Mouse (Mus musculus) left cerebral cortex, postnatal 4 days (tissue): ENCODE data around the gene Exoc4. TPM values are rescaled to one million over a fixed set of nuclear protein-coding genes. Genes with fewer than 3 reads are reported as not detected.

Experiments used
- DNase-seq: peaks from one replicate; pipeline ENCODE4 v3.0.0-alpha.2; 2022
- intact Hi-C: fragments of 180-260 bp; cut with DNase I; formaldehyde crosslinking; loops from one replicate; pipeline ENCODE4 v1.15.1; 2025
- total RNA-seq, 2 experiments: library from RNA; stranded (reverse); gene quantifications; 2 replicates each; pipeline ENCODE4 v1.2.3; 2021

Gene Exoc4
- total RNA-seq, 2 experiments from 2014 or later: 86.7 to 94.1 TPM

GRCm38 (mm10) chr6:33734032-33734431 lies 485.1 kb downstream of the Exoc4 start:
- no peak for DNase-seq
- intact Hi-C loops: no loop called here

GRCm38 (mm10) chr6:33738857-33739291 lies 490.0 kb downstream of the Exoc4 start:
- no peak for DNase-seq
- intact Hi-C loops: no loop called here

DNA sequence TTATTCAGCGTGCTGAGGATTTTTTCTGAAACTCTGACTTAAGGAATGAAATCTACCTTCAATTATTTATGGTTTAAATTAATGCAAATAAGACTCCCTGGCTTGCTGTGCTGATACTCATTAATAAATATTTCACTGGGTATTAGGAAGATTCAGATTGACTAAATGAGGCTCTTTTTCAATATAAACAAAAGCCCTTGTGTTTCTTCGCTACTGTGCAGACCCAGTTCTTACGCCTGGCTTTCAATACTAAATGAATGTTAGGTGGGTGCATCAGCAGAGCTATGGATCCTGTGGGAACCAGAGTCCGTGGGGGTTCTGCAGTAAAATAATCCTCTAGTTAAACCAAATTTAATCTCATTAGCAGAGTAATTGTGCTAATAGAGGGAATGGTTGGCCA lies 490.4 kb downstream of the Exoc4 start:
- intact Hi-C loops: no loop called here
- no peak for DNase-seq

DNA sequence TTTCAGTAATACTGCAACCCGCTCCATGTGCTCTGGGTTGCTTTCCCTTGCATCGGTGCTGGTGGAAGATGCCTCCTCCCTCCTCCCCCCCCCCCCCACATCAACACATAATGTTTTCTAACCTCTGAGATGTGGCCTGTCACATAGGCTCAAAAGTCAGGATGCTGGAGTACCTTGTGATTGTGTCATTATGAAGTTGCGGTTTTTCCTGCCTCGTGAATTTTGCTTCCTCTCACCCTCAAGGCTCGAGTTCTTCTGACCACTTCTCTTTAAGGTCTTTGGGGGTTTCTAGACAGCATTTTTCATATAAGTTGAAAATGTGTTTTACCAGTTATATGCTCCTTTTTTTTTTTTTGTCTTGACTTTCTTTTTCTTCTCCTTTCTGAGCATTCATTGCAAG lies 507.1 kb downstream of the Exoc4 start:
- no peak for DNase-seq
- intact Hi-C loops: no loop called here

DNA sequence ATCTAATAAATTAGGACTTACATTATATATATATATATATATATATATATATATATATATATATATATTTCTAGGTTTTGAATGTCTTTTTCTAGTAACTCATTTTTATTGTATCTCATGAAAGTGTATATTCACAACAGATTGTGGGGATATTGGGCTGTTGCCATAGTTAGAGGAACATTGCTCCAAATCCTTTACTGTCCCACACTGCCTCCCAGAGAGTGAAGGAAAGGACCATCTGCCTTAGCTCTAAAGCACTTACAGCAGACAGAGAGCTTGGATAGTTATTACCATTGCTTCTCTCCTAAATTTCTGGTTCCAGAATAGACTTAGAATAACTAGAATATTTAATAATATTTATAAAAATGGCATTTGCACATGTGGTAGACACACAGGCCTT lies 512.7 kb downstream of the Exoc4 start:
- intact Hi-C loops: no loop called here
- DNase-seq: no peak

- intact Hi-C loops: no loop called here
- DNase-seq: no peak
Observed at GRCm38 (mm10) chr6:33763245-33763644, 514.4 kb downstream of the Exoc4 start.

- intact Hi-C loops: no loop called here
- DNase-seq: peak; percentile 61
Observed at GRCm38 (mm10) chr6:33763970-33764369, 515.1 kb downstream of the Exoc4 start.

GRCm38 (mm10) chr6:33769251-33769650 lies 520.4 kb downstream of the Exoc4 start:
- DNase-seq: no peak
- intact Hi-C loops: no loop called here

- intact Hi-C loops: no loop called here
- no peak for DNase-seq
Observed at GRCm38 (mm10) chr6:33770021-33770420, 521.1 kb downstream of the Exoc4 start.

DNA sequence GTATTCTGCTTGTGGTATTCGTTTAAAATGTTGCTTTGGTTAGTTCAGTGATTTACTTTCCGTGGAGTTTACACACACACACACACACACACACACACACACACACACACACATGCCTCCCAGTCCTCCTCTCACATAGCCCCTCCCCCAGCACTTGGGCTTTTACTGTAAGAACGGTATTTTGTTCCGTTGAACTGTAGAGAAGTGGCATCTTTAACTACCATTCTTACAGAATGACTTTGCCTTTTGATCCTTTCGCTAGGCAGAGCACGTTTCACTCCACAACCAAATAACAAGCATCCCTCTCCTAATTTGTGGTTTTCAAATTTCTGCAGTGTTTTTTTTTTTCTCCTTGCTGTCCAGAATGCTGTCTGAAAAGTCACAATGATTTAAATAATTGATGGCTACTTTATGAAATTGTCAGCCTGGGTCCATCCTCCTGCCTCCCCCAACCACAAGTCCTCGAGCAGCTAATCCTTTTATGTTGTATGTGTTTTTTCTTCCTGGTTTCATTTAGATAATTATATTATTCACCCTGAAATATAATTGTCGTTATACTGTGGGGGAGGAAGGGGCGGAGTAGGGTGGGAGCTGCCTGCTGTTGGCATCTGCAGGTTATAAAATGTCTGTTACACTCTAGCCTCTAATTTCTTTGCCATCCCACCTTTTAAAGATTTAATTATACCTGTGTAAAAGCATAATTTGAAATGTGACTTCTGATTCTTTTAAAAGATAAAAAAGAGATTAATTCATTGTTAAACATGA lies 523.8 kb downstream of the Exoc4 start:
- DNase-seq: no peak
- intact Hi-C loops: no loop called here

DNA sequence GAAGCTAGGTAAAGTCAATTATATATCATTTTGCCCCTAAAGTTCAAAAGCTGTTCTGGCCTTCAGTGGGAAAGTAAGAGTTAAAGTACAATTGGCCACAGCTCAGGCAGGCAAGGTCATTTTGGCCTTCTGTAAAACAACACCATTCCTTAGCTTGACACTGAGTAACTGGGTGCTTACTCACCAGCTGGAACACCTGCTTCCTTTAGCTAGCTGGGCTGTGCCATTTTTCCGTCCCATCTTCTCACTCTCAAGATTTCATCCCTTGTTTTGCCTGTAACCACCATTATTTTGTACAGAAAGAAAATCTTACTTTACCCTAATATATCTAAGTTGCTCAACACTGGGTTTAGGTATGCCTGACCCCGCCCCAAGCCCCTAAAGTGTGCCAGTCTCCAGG lies 543.7 kb downstream of the Exoc4 start:
- intact Hi-C loops: no loop called here
- no peak for DNase-seq

DNA sequence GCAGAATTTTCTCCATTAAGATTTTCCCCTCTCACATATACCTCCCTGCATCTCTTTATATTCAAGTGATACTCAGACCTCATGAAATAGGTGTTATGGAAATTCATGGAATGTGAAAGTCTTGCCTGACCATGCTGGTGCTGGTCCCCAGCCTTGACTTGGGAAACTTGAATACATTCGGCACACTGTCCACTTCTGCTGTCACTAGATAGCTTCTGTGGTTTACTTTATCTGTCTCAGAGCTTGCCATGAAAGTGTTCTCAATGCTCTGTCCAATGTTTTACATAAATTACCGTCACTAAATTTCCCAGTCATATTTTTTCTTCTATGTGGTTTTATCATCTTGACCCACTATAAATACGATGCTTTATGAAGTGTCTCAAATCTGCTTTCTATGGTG lies 552.4 kb downstream of the Exoc4 start:
- intact Hi-C loops: no loop called here

DNA sequence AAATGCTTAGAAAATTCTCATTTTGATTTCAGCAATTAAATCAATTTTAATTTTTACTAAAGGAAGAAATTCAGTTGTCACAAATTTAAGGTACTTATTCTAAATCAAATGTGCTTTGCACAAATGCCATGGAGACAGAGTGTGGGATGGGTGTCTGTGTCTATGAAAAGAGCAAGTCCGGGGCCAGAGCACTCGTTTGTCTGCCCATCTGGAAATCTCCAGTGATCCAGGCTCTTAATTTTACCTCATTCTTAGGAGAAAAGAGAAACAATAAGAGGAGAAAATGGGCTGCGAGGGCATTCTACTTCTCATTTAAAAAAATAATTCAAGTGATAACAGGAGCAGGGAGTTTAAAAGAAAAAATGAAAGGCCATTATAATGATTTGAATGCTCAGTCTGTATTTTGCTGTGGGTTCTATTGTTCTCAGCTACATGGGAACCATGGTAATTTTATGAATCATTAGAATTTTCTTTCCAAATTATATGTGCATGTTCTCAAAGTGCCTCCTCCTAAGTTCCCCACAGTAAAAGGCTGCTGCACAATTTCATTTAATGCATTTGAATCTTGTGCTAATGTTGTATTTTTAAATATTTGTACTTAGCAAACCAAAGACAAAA lies 554.7 kb downstream of the Exoc4 start:
- intact Hi-C loops: no loop called here
- no peak for DNase-seq

More for the DNA sequence above, 552.4 kb downstream of the Exoc4 start:
- no peak for DNase-seq

DNA sequence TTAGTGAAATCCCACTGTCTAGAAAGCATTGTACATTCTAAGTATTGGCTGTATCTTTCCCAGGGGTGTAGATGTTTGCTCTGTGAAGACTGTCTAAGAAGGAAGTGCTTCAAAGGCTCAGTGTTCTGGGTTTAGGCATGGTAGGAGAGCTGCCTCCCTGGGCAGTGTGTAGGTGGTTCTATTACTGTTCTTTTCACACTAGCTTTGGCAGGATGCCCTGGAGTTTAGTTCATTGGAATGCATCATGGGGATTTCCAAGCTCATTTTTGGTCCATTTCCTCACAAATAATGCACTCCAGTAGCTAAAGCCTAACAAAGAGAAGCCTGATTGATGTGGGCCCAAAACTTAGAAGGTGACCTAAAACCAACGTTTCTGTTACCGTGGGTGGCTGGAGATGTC lies 555.9 kb downstream of the Exoc4 start:
- intact Hi-C loops: no loop called here
- DNase-seq: no peak

GRCm38 (mm10) chr6:33806072-33806782 lies 557.3 kb downstream of the Exoc4 start:
- DNase-seq: no peak
- intact Hi-C loops: no loop called here

DNA sequence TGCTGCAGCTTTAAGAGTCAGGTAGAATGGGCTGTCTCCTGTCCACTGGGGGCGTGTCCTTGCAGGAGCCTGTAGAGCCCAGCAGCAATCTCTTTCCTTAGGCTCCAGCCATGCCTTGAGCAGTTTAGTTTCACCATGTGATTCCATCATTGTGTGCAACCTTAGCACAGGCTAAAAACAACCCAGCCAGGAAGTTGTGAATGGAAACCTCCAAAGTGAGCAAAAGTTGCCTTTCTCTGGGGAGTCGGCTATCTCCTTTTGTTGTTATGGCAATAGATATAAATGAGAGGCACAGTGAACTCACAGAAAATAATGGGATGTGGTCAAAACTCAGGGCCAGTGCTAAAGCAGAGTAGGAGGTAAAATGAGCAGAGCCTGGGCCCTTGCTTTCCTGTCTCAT lies 565.5 kb downstream of the Exoc4 start:
- DNase-seq: no peak
- intact Hi-C loops: no loop called here

DNA sequence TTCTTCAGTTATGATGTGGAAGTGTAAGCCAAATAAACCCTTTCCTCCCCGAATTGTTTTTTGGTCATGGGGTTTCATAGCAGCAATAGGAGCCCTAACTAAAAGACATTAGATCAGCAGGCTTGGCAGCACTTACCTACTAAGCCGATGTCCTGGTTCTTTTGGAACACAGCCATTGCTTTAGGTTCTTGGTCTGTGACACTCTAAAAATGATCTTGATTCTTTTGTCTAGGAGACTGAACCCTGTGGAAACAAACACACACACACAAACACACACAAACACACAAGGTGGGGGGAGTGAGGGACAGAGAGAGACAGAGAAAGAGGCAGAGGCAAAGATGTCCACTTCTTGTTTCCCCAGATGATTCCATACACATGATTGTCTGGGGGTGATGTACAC lies 574.3 kb downstream of the Exoc4 start:
- DNase-seq: no peak
- intact Hi-C loops: no loop called here

DNA sequence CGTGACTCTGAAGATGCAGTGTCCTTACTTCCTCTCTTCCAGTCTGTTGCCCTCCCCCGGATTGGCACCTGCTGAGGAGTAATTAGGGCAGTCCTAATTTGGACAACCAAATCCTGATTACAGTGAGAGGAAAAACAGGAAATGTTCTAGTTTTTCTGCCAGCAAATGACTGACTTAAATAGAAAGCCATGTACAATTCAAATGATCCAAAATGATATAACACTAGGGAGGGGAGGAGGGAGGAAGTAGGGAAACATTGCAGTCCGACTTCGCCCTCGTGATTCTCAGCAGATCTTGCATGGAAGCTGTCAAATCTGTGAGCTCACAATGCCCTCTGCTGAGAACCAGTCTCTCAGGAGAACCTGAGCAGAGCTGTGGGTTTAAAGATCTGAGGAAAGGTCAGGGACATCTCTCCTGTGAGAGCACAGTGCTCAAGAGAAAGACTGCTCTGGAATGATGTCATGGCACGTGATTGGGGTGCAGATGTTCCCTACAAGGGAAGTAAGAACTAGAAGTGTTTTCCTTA lies 575.0 kb downstream of the Exoc4 start:
- no peak for DNase-seq
- intact Hi-C loops: no loop called here

DNA sequence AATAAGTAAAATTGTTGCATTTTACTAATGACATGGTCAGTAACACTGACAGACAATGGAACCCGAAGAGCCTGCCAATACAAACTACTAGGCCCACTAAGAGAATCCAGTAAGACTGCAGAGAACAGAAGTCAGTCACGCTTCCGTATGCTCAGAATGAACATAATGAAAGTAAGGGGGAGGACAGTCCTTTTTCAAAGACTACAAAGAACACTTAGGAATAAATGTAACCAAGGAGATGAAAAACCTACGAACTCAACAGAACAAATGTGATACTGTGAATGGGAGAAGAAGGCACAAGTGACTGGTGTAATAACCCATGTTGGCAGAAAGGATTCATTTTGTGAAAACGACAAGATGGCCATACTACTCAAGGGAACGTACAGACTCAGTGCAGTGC lies 579.6 kb downstream of the Exoc4 start:
- intact Hi-C loops: no loop called here
- DNase-seq: no peak

- intact Hi-C loops: no loop called here
- no peak for DNase-seq
Observed at GRCm38 (mm10) chr6:33829261-33829660, 580.4 kb downstream of the Exoc4 start.

DNA sequence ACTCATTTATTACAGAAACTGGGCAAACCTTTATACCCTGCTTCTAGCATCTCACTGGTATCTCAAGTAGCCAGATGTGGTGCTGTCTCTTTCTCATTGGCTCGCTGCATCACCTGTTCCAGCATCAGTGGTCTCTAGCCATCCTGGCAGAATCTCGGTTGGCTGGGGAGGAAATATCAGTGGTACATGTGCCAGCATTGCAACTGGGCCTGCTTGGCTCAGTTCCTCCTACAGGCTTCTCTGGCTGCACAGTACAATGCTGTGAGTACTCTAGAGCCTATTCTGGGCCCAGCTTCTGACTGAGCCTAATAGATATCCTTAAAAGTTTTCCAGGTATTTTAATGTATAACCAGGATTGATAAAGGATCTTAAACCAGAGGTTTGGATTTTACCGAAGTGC lies 582.4 kb downstream of the Exoc4 start:
- DNase-seq: peak; percentile 18
- intact Hi-C loops: no loop called here

DNA sequence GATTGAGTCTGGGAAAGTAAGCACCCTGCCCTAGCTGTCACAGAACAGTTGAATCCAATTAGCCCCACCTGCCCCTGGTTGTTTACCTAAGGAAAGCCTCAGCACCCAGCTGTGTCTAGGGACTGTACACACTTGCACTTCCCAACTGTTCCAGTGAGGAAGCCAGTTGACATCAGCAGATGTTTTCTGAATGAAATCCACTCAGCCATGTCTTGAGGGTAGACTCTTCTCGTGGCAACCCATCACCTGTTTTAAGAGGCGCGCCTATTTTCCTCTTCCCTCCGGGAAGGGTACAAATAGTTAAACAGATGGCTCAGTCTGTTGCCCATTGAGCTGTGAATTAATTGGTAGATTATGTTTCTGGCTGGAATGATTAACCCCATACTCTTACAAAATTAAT lies 584.1 kb downstream of the Exoc4 start:
- DNase-seq: peak; percentile 6
- intact Hi-C loops: no loop called here
